Mouse (Mus musculus): ENCODE measurements around the gene Glod4. TPM values are rescaled to one million over a fixed set of nuclear protein-coding genes. Genes with fewer than 3 reads are reported as not detected.

Glod4 gene
- polyA plus RNA-seq, 1 experiment from 2014 or later: 140 TPM

DNA sequence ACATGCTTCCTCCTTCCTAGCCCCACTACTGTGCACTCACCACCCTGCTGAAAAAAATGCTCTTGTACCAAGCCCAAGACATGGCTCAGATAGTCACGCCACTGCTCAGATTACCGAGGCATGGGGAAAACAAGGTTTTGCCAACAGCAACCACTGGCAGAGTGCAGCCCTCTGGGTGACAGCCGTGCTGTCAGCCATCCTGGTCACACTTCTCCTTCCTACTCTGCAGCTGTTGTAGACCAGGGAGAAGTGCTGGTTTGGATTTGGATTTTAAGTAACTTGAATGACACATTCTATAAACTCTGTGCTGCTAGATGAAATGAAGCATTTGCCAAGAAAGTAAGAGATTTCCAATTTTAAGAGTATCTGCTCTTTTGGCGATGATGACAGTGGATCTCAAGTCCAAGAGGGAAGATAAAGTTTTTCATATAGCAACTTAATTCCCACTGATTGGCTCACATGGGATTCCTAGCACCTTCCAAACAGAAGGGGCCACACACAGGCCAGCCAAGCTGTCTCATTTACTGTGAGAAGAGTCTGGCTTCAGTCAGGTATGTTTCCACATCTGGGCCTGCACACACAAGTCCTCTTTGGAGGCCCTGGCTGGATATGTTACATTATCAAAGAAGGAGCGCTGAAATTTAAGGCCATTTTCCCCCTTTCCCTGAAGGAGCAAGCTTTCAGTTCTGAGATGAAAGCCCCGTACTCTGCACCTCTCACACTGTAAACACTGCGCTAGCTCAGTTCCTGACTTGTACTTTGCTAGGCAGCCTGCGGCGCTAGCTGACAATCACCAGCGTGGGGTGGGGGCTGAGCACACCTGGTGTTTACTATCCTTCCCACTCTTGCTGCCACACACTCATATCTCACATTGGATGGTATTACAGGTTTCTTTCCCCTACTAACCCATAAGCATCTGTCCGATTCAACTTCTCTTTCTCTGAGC, 136.7 kb downstream of the Glod4 start:
- peaks cover 11% of the 10 kb centered on the region for H3K36me3 ChIP-seq
- no peak for DNase-seq (ENCODE audit: low spot score)
- H3K4me3 ChIP-seq: no peak overlapping the region
- H3K4me1 ChIP-seq: peaks cover 35% of the 10 kb centered on the region
- peak overlapping the region; percentile 23; the same call in 1 of the 2 replicates for H3K27ac ChIP-seq
- H3K9me3 ChIP-seq (replicated peaks): no peaks in the 10 kb centered on the region
- 88% methylated on average over 11 of the region's 11 CpGs for WGBS
- H3K27me3 ChIP-seq (ENCODE audit: low read depth, poor library complexity, severe bottlenecking): no peaks in the 10 kb centered on the region

DNA sequence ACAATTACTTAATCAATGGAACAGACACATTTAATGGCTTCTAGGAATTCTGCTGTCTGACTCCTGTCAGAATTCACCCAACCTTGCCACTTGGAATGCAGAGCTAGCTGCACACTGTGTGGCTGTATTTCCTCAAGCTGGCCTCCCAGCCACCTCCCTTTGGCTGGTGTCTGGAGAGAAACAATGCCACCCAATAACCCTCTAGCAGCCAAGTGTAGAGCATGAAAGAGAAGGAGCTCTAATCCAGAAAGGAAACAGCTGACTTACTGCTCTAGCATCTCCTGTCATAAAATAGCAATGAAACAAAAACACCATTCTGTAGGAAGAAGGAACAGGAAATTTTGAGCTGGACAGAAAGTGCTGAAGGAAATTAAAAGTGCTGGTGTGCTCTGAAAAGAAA, 142.4 kb downstream of the Glod4 start:
- Histone ChIP-seq H3K4me3 (no peak overlapping the region), H3K36me3 (peaks cover 8% of the 10 kb centered on the region), H3K9me3 (replicated peaks) (no peaks in the 10 kb centered on the region), H3K4me1 (peaks cover 47% of the 10 kb centered on the region), H3K27ac (peak overlapping the region; percentile 75; the same call in 1 of the 2 replicates), H3K27me3 (ENCODE audit: low read depth, poor library complexity, severe bottlenecking) (no peaks in the 10 kb centered on the region)
- no peak for DNase-seq (ENCODE audit: low spot score)

- H3K27ac ChIP-seq: peak overlapping the region; percentile 75
- no peak for DNase-seq (ENCODE audit: low spot score)
- 57% methylated on average over 4 of the region's 4 CpGs for WGBS
- H3K36me3 ChIP-seq: peaks cover 8% of the 10 kb centered on the region
- H3K27me3 ChIP-seq (ENCODE audit: low read depth, poor library complexity, severe bottlenecking): no peaks in the 10 kb centered on the region
- H3K4me1 ChIP-seq: peaks cover 41% of the 10 kb centered on the region
- H3K4me3 ChIP-seq: no peak overlapping the region
- H3K9me3 ChIP-seq (replicated peaks): no peaks in the 10 kb centered on the region
Observed at GRCm38 (mm10) chr11:76099193-76099975, 144.1 kb downstream of the Glod4 start.

DNA sequence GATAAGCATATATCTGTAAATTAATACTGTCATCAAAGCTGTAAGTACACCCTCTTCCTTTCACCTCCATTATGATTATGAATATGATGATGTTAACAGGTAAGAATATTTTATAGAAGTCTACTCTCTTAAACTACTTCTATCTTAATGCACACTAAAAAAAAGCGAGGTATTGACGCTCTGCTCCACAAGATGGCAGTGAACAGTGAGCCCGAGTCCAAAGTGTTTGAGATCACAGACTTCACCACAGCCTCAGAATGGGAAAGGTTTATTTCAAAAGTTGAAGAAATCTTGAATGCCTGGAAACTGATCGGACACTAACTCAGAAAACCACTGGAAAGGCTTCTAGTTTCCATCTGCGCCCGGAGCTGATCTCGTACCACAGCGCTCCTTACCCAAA, 149.9 kb downstream of the Glod4 start:
- no peak overlapping the region for H3K4me3 ChIP-seq
- peaks cover 27% of the 10 kb centered on the region for H3K36me3 ChIP-seq
- WGBS: 90% methylated on average over 8 of the region's 8 CpGs
- no peaks in the 10 kb centered on the region for H3K9me3 ChIP-seq (replicated peaks)
- no peaks in the 10 kb centered on the region for H3K27me3 ChIP-seq (ENCODE audit: low read depth, poor library complexity, severe bottlenecking)
- no peak for DNase-seq (ENCODE audit: low spot score)
- H3K27ac ChIP-seq: no peak overlapping the region
- peaks cover 13% of the 10 kb centered on the region for H3K4me1 ChIP-seq

GRCm38 (mm10) chr11:76089776-76090175, 153.7 kb downstream of the Glod4 start:
- 89% methylated on average over 6 of the region's 6 CpGs for WGBS
- peaks cover 14% of the 10 kb centered on the region for H3K4me1 ChIP-seq
- H3K27ac ChIP-seq: no peak overlapping the region
- H3K27me3 ChIP-seq (ENCODE audit: low read depth, poor library complexity, severe bottlenecking): no peaks in the 10 kb centered on the region
- H3K4me3 ChIP-seq: no peak overlapping the region
- H3K36me3 ChIP-seq: peaks cover 35% of the 10 kb centered on the region
- no peaks in the 10 kb centered on the region for H3K9me3 ChIP-seq (replicated peaks)
- DNase-seq (ENCODE audit: low spot score): no peak

DNA sequence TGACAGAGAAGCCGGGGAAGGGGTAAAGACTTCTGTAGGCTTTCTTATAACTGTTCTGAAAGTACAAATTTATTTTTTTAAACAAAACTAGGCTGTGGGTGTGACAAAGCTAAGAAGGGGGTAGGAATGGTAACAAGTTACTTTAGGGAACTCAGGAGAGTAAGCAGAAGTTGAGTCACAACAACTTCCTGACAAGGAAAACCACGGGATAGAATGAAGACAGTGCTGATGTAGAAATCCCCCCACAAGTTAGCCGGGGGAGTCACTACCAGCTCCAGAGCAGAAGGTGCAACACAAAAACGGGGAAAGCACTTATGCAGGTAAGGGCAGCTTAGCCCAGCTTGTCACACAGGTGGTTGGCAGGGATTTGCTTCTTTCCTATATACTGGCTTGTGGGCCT, 155.0 kb downstream of the Glod4 start:
- DNase-seq (ENCODE audit: low spot score): no peak
- Histone ChIP-seq H3K36me3 (peaks cover 34% of the 10 kb centered on the region), H3K27me3 (ENCODE audit: low read depth, poor library complexity, severe bottlenecking) (no peaks in the 10 kb centered on the region), H3K4me1 (peaks cover 27% of the 10 kb centered on the region), H3K9me3 (replicated peaks) (no peaks in the 10 kb centered on the region), H3K4me3 (no peak overlapping the region), H3K27ac (no peak overlapping the region)
- WGBS: 79% methylated on average over 4 of the region's 4 CpGs

- WGBS: 73% methylated on average over 5 of the region's 5 CpGs
- Histone ChIP-seq H3K4me1 (peaks cover 42% of the 10 kb centered on the region), H3K27me3 (ENCODE audit: low read depth, poor library complexity, severe bottlenecking) (no peaks in the 10 kb centered on the region), H3K36me3 (peaks cover 36% of the 10 kb centered on the region), H3K27ac (no peak overlapping the region), H3K4me3 (no peak overlapping the region), H3K9me3 (replicated peaks) (no peaks in the 10 kb centered on the region)
- peak; percentile 60 for DNase-seq (ENCODE audit: low spot score)
Observed at GRCm38 (mm10) chr11:76085898-76086591, 157.5 kb downstream of the Glod4 start.

DNA sequence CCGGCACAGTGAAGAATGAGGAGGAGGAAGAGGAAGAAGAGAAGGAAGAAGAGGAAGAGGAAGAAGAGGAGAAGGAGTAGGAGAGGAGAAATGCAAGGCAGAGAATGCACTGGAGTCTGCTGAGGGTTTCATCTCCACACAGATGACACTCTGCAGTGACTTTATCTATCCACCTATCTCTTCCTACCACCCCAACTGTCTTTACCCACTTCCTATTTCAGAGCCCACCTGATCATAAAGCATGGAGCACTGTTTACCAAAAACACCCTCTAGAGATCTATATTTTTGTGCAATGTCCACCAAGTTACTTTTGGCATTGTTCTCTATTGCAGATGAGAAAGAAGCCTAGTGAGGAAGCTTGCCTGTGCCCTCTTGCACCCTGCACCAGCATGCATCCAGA, 158.6 kb downstream of the Glod4 start:
- DNase-seq (ENCODE audit: low spot score): no peak
- Histone ChIP-seq H3K36me3 (peaks cover 41% of the 10 kb centered on the region), H3K4me3 (no peak overlapping the region), H3K27ac (no peak overlapping the region), H3K4me1 (peaks cover 49% of the 10 kb centered on the region), H3K27me3 (ENCODE audit: low read depth, poor library complexity, severe bottlenecking) (no peaks in the 10 kb centered on the region), H3K9me3 (replicated peaks) (no peaks in the 10 kb centered on the region)
- 90% methylated on average over 1 of the region's 1 CpGs for WGBS

- peaks cover 37% of the 10 kb centered on the region for H3K36me3 ChIP-seq
- peaks cover 49% of the 10 kb centered on the region for H3K4me1 ChIP-seq
- peak overlapping the region; percentile 32 for H3K27ac ChIP-seq
- DNase-seq (ENCODE audit: low spot score): peak; percentile 70
- WGBS: 21% methylated on average over 3 of the region's 3 CpGs
- H3K9me3 ChIP-seq (replicated peaks): no peaks in the 10 kb centered on the region
- no peak overlapping the region for H3K4me3 ChIP-seq
- H3K27me3 ChIP-seq (ENCODE audit: low read depth, poor library complexity, severe bottlenecking): no peaks in the 10 kb centered on the region
Observed at GRCm38 (mm10) chr11:76083941-76084367, 159.6 kb downstream of the Glod4 start.

GRCm38 (mm10) chr11:76081048-76081640, 162.4 kb downstream of the Glod4 start:
- Histone ChIP-seq H3K27me3 (ENCODE audit: low read depth, poor library complexity, severe bottlenecking) (no peaks in the 10 kb centered on the region), H3K27ac (peak overlapping the region; percentile 64), H3K4me1 (peaks cover 49% of the 10 kb centered on the region), H3K36me3 (peaks cover 33% of the 10 kb centered on the region), H3K4me3 (no peak overlapping the region), H3K9me3 (replicated peaks) (no peaks in the 10 kb centered on the region)
- no peak for DNase-seq (ENCODE audit: low spot score)
- WGBS: 81% methylated on average over 6 of the region's 6 CpGs

GRCm38 (mm10) chr11:76080293-76080692, 163.2 kb downstream of the Glod4 start:
- peaks cover 45% of the 10 kb centered on the region for H3K4me1 ChIP-seq
- H3K27ac ChIP-seq: no peak overlapping the region
- DNase-seq (ENCODE audit: low spot score): no peak
- H3K36me3 ChIP-seq: peaks cover 33% of the 10 kb centered on the region
- H3K9me3 ChIP-seq (replicated peaks): no peaks in the 10 kb centered on the region
- H3K27me3 ChIP-seq (ENCODE audit: low read depth, poor library complexity, severe bottlenecking): no peaks in the 10 kb centered on the region
- H3K4me3 ChIP-seq: no peak overlapping the region
- WGBS: 76% methylated on average over 2 of the region's 2 CpGs

- Histone ChIP-seq H3K9me3 (replicated peaks) (no peaks in the 10 kb centered on the region), H3K4me1 (peaks cover 32% of the 10 kb centered on the region), H3K36me3 (peaks cover 38% of the 10 kb centered on the region), H3K4me3 (no peak overlapping the region), H3K27me3 (ENCODE audit: low read depth, poor library complexity, severe bottlenecking) (no peaks in the 10 kb centered on the region), H3K27ac (no peak overlapping the region)
- 88% methylated on average over 6 of the region's 6 CpGs for WGBS
- no peak for DNase-seq (ENCODE audit: low spot score)
Observed at GRCm38 (mm10) chr11:76077341-76077740, 166.2 kb downstream of the Glod4 start.

All from limb, embryonic 10.5 days (tissue).